Mouse (Mus musculus): Measurements from ENCODE around the gene Il2ra.
"Not testable (repeated sequence)": the region's sequence is repeated elsewhere in the genome, so short reads cannot be mapped to it uniquely, and the experiment has no call there.

The Il2ra gene

DNA sequence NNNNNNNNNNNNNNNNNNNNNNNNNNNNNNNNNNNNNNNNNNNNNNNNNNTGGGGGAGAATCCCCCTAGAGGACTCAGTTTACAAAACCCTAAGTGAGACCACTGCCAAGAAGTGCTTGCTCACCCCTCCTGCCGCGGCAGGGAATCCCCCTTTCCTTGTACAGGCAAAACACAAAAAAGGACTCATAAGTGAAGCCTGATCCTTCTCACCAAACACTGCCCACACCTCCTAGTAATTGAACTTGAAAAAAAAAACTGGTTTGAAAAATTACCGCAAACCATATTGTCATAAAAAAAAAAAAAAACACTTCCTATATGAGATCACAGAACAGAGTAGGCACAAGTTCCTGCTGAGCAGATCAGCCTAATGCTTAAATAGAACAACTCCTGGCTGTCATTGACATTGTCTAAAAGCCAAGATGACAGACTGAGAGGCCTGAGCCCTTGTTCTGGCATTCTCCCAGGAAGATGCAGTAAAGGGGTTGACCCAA is at the start of gene Il2ra:
Gene Il2ra, plus strand, starts transcription at position 357 of the 491 bp plus-strand sequence.
- no peak for DNase-seq (ENCODE audit: extremely low read depth, low read depth, low spot score)

DNA sequence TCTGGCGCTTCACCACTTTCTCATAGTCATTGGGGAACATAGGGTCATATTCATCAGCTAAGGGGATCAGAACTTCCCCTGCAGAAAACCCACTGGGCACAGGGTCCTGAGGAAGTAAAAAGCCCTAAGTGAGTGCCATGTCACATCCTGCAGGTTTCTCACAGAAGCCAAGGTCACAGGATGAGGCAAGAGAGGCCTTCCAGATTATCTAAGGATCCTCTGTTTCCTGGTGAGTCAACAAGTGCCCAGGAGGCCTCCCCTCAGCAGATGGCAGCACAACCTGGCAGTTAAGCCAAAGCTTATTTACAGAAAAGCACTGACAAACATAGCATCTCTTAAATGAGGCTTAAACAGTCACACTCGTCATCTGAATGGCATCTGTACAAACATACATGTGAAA is 45.9 kb upstream of the Il2ra start:
- no peak for DNase-seq (ENCODE audit: extremely low read depth, low read depth, low spot score)

DNA sequence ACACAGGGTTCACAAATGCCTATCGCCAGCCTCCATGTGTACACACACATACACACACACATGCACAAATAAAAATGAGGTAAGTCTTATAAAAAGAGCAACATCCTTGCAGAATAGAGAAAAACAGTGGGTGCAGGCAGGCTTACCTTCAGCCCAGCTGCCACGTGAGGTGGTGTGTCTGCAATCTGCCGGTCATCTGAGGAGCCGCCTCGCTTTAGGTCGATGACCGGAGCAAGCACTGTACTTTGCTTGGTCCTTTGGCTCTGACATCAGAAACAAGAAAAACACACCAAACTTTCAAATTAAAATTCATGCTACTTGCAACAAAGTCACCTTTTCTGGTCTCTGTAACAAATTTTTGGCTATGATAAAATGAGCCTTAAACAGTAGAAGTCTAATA is 44.7 kb upstream of the Il2ra start:
- DNase-seq (ENCODE audit: extremely low read depth, low read depth, low spot score), result no peak

GRCm38 (mm10) chr2:11601795-11602194 is 40.8 kb upstream of the Il2ra start:
- DNase-seq (ENCODE audit: extremely low read depth, low read depth, low spot score), result no peak

DNA sequence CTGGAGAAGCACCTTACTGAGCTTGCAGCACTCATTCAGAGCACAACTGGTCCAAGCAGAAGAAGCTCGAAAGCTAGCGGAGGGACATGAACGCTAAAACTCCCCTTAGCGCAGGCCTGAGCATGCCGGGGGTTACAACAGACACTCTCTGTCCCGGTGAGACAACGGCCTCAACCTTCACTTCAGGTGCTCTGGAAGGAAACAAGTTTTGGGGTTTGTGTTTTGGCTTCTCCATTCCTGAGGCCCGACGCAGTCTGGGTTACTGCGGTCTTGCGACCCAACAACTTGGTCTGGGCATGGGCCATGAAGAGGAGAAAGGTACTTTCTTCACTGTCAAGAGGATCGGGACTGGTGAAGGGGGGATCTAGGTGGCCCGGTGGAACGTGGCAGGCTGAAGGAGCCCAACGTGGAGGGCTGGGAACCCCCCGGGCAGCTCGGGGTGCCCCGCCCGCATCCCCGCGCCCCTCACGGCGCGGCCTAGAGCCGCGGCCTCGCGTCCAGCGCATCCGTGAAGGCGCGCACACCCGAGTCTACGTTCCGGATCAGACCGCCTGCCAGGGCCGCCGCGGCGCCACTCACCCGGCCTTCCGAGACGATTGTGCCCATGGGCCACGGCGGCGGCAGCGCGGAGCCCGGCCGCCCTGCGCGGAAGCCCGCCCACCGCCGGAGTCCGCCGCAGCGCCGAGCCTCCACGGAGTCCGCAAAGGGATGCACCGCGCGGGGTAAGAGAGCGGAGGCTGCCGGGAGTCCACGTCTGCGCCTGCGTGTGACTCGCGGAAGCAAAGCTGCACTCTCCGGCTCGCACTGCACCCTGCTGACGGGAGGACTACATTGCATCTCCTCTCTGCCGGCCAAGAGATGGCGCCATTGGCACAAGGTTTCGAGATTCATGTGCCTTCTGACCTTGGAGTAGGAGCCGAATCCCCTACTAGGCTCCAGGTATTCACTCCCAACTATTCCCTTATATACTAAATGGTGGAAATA is 39.8 kb upstream of the Il2ra start:
- DNase-seq (ENCODE audit: extremely low read depth, low read depth, low spot score), result peak; percentile 52

DNA sequence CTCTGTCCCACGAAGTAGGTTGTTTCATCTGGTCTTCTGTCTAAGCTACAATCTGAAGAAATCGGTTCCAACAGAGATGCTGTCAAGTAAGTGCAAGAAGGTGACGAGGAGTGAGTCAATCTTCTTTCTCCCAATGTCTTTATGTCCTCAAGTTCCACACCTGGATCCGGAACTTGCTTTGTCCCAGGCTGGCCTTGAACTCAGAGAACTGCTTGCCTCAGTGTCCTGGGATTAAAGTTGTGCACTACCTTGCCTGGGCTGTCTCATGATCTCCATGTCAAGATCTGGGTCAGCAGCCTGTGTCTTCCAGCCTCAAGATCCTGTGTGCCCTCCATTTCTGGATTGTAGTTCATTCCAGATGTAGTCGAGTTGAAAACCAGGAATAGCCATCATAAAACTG is 38.6 kb upstream of the Il2ra start, which contains the start of gene Rbm17:
Gene Rbm17, minus strand, starts transcription at position 101 of the 400 bp plus-strand sequence.
- DNase-seq (ENCODE audit: extremely low read depth, low read depth, low spot score), result no peak

DNA sequence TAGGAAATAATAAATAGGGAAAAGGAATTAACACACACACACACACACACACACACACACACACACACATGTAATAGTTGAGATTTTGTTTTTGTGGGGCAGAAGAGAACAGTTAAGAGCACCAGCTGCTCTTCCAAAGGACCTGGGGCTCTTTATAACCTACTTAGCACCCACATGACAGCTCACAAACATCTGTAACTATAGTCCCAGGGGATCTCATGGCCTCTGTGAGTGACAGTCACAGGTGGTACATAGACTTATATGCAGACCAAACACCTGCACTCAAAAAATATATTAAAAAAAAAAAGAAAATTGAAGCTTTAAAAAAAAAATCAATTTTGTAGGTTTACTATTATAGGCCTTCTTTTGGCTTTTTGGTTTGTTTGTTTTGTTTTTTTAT is 37.7 kb upstream of the Il2ra start:
- no peak for DNase-seq (ENCODE audit: extremely low read depth, low read depth, low spot score)

DNA sequence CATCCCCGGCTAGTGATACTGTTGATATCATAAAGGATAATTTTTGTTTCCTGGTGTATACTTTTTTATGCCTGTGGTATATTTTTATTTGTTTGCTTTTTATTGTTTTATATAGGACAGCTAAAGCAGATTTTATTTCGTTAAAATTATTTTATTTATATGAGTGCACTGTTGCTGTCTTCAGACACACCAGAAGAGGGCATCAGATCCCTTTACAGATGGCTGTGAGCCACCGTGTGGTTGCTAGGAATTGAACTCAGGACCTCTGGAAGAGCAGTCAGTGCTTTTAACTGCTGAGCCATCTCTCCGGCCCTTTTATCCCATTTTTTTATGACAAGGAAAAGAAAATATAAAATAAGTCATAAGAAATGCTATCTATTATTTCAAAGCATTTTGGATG is 35.9 kb upstream of the Il2ra start:
- not testable (repeated sequence) for DNase-seq (ENCODE audit: extremely low read depth, low read depth, low spot score)

DNA sequence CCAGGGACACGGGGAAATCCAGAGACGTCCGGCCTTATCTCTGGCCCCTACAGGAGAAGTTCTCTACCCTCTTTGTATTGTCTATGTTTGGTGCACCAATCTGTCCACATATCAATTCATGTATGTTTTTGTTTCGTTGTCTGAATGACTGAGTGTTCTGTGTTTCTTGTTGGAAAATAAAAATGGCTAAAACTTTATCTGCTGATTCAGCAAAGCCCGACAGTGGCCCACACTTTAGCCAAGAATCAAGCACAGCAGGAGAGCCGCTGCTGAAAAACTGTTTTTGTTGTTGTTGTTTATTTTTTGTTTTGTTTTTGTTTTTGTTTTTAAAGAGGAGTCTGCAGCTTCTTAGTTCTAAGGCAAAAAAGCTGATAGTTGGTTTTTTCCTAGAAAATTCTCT is 29.7 kb upstream of the Il2ra start:
- DNase-seq (ENCODE audit: extremely low read depth, low read depth, low spot score), result not testable (repeated sequence)

GRCm38 (mm10) chr2:11616846-11617245 is 25.8 kb upstream of the Il2ra start:
- DNase-seq (ENCODE audit: extremely low read depth, low read depth, low spot score), result no peak

DNA sequence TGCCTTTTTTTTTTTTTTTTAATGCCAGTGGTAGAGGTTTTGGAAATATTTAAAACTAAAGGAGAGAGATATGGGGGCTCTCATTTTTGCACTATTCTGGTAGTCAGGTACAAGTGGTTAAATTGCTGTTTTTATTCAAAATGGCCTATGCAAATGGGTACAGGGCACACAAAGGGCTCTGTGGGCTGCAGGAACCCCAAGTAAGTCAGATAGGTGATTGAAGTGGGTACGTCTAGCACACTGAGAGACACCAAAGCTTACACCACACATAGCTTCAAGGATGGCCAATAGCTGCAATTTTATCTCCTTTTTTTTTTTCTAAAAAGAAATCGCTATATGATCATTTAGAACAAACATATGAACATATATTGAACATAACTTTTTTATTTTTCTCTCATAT is 23.0 kb upstream of the Il2ra start:
- no peak for DNase-seq (ENCODE audit: extremely low read depth, low read depth, low spot score)

GRCm38 (mm10) chr2:11623173-11623572 is 19.4 kb upstream of the Il2ra start:
- no peak for DNase-seq (ENCODE audit: extremely low read depth, low read depth, low spot score)

- DNase-seq (ENCODE audit: extremely low read depth, low read depth, low spot score), result no peak
Measured at GRCm38 (mm10) chr2:11623726-11624125, 18.9 kb upstream of the Il2ra start.

DNA sequence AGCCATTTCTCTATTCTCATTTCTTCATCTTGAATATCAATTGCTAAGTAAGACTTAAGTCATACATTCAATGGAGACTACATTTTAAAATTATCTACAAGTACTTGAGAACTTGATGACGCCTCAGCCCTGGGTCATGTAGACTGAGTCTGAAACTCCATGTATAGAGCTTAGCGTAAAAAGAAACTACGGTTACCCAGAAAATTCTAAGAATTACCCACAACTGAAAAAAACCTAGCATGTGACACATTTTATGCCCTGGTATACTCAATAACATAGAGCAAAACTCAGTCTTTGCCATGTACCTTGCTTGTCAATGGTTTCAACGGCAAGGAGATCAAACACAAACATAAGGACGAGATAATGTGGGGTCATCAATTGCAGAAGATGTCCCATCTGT is 16.7 kb upstream of the Il2ra start, which contains the start of gene Gm17490:
Gene Gm17490, minus strand, starts transcription at position 375 of the 400 bp plus-strand sequence.
- DNase-seq (ENCODE audit: extremely low read depth, low read depth, low spot score), result no peak

DNA sequence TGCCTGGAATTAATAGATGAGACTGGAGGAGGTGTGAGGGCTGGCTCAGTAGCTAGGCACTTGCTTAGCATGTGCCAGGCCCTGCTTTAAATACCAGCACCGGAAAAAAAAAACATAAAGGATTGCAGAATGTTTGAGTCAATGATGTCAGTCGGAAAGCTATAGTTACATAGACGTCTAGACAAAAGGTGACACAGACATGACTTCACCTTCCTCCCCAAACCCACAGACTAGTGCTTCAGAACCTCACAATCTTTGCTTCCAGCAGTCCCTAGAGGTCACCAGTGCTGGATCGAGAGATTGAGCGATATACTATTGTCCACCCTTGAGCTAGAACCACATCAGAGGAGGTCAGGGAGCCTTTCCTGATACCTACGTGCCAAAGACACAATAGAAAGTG is 7.6 kb upstream of the Il2ra start:
- DNase-seq (ENCODE audit: extremely low read depth, low read depth, low spot score), result no peak

- no peak for DNase-seq (ENCODE audit: extremely low read depth, low read depth, low spot score)
Measured at GRCm38 (mm10) chr2:11635471-11636137, 7.0 kb upstream of the Il2ra start.

GRCm38 (mm10) chr2:11636138-11636480 is 6.5 kb upstream of the Il2ra start:
- DNase-seq (ENCODE audit: extremely low read depth, low read depth, low spot score), result no peak

DNA sequence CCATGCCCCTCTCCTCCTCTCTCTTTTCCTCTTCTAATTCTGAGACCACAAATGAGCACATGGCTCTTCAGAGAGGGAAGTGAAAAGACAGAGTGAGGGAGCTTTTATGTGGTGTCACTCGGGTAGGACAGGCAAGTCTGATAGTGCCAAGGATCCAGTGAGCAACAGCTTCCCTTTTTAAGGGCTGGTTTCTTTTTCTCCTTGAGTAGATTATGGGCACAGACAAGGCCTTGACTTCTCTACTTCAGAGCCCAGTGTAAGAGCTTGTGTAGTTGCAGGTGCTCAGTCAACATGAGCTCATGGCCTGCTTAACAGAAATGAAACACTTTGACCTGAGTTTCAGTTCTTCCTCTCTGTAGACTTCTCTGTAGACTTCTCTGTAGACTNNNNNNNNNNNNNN is 5.5 kb upstream of the Il2ra start:
- DNase-seq (ENCODE audit: extremely low read depth, low read depth, low spot score), result no peak

DNA sequence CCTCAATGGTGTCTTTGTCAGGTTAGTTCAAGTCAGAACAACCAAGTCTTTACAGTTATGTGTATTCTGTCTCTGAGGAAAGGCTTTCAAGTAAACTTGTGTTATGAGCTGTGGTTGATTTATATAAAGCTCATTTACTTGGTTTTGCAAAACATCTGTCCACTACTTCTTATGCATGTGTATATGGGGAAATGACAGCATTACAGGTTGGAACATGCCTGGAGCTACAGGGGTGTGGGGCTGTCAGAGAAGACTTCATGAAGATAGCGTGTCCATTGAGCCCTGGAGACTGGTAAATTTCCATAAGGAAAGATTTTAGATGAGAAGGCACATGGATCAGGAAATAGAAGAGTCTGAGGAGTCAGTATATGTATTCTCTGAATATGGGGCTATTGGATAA is 1.4 kb downstream of the Il2ra start:
- no peak for DNase-seq (ENCODE audit: extremely low read depth, low read depth, low spot score)

DNA sequence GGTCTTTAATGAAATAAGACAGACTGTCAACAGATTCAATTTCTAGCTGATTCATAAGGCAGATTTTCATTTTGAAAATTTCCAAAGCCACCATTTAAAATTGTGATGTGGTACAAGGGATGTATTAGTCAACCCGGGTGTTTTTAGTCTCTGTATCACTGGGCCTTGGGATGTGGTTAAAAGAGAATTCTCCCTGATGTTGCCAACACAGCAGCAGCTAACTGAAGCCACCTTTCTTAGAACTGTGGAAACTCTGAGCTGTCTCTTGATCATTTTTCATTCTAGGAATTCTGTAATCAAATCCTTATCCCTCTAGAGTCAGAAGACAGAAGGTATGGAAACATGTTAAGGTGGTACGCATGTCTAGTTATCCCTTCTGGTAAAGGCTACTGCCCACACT is 2.7 kb downstream of the Il2ra start:
- no peak for DNase-seq (ENCODE audit: extremely low read depth, low read depth, low spot score)

DNA sequence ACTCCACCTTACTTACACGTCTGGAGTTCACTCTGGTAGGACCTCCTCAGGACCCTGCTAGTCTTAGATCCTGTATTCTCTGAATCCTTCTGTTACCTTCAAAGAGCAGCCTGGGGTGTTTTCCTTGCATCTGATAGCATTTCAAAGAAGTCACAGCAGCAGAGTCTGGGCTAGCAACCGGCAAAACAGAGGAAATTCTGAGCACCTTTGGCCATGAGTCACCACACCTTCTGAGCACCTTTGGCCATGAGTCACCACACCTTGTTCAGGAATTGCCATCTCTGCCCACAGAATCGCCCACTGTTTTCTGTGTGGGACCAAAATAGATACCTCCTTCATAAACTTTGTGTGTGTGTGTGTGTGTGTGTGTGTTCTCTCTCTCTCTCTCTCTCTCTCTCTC is 8.9 kb downstream of the Il2ra start:
- no peak for DNase-seq (ENCODE audit: extremely low read depth, low read depth, low spot score)

GRCm38 (mm10) chr2:11652196-11652595 is 9.6 kb downstream of the Il2ra start:
- no peak for DNase-seq (ENCODE audit: extremely low read depth, low read depth, low spot score)
